Mouse (Mus musculus): ENCODE results near the gene Gpr87. TPM values are rescaled to one million over a fixed set of nuclear protein-coding genes. Genes with fewer than 3 reads are reported as not detected.

Gene Gpr87
- 0.13 TPM in 1 of 2 replicates, not detected in the other for polyA plus RNA-seq (2021; fragmentation: Nextera tagmentation)
- long read RNA-seq, experiment 1 = 0 reads
- long read RNA-seq, experiment 2 = 0 reads

DNA sequence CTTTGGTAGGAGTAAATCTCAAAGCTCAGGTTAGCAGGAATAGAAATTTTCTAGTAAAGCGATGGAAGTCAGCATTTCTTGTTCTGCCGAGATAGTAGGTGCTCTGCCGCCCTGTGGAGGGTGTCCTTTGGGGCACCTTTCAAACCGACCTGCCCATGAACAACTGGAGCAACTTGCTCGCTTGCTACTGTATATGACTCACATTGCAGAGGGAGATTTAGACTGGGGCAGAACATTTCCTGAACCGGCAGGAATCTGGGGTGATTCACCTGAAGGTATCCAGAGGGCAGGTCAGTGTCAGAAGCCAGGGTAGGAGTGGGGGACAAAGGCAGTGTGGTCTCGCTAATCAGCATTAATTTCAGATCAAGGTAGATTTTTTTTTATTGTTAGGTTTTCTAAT is at the start of gene Gpr87:
TSS of gene Gpr87 (minus strand) at position 167 of the 400 bp plus-strand sequence.

DNA sequence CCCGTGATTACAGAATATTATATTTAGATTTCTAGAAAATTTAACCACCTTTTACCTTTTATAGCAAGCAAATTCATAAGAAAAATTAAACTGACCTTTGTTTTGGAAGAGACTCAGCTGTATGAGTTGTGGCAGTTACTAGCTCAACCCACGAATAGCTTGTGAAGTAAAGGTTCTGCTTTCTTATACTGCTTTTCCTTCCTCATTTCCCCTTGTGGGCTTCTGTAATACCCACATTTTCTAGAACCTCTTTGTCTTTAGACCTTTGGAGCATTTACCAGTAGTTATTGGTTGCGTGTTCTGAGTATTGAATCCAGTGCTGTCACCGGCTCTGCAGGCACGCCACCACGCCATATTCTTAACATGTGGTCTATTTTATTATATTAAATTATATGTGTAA is 15.8 kb upstream of the Gpr87 start, which contains the start of gene P2ry13:
TSS of gene P2ry13 (minus strand) at position 156 of the 400 bp plus-strand sequence.

DNA sequence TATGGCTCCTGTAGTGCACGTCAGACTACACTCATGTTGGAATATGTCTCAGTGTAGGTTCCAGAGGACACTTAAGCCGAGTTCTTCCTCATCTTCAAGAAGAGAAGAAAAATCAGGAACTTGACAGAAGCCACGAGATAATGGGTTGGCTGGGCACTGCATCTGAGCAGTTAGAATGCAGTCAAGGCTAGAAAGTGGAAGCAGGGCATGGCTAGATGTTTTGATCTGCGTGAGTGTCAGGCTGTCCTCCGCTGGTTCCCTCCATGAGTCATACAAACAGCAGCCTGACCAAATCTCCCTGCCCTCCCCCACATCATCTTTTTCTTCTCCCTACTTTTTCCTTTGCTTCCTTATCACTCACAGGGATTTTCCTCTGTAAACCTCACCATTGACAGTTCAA is 41.5 kb downstream of the Gpr87 start, which contains the start of gene P2ry14:
TSS of gene P2ry14 (minus strand) at position 195 of the 400 bp plus-strand sequence.

Other genes with a start within 250 kb of the Gpr87 start
- gene Med12l, start 189.3 kb downstream of the Gpr87 start, polyA plus RNA-seq (2021; fragmentation: Nextera tagmentation) = 3.0 and 4.5 TPM in 2 replicates
- gene Gpr171, start 93.3 kb downstream of the Gpr87 start, polyA plus RNA-seq (2021; fragmentation: Nextera tagmentation) = not detected in 2 replicates
- 1.8 and 2.2 TPM in 2 replicates for gene P2ry14, start 41.5 kb downstream of the Gpr87 start, polyA plus RNA-seq (2021; fragmentation: Nextera tagmentation)
- gene P2ry13, start 15.8 kb upstream of the Gpr87 start, polyA plus RNA-seq (2021; fragmentation: Nextera tagmentation) = 4.2 and 4.6 TPM in 2 replicates
- gene P2ry12, start 67.8 kb upstream of the Gpr87 start, polyA plus RNA-seq (2021; fragmentation: Nextera tagmentation) = 91.1 and 99.8 TPM in 2 replicates
- gene Igsf10, start 149.3 kb upstream of the Gpr87 start, polyA plus RNA-seq (2021; fragmentation: Nextera tagmentation) = 0.30 and 0.38 TPM in 2 replicates